Mouse (Mus musculus): ENCODE data around the gene Gm28048. TPM values are rescaled to one million over a fixed set of nuclear protein-coding genes. Genes with fewer than 3 reads are reported as not detected.

Gm28048 gene
- polyA plus RNA-seq, 1 experiment from 2014 or later, result 7.5 TPM

DNA sequence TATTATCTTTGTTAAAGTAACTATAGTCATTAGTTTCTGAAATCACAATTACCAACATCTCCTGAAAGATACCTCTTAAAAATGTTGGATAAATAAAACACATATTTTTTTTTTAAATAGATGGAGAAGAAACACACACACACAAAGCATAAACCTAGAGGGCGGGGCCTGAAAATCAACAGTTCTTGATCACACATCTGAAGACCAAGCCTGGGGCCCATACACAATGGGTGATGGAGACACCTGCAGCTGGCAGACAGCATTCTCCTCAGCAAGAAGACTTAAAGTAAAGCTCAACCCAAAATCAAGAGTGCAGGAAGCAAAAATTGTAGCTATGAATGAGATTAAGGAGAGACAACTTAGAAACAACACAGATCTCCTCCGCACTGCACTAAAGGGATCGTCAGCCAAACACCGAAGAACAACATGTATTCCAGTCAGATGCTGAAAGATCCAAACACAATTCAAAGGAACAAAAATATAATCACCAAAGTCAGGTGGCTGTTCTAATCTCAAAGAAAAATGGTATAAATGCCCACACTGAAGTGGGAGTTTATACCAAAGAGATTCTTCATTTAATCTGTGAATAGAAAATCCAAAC is 44.1 kb downstream of the Gm28048 start:
- Histone ChIP-seq H3K9me3 (no peaks in the 10 kb centered on the region), H3K4me2 (replicated peaks) (no peak overlapping the region), H3K36me3 (no peaks in the 10 kb centered on the region), H3K4me1 (no peaks in the 10 kb centered on the region), H3K9ac (no peak overlapping the region), H3K4me3 (no peak overlapping the region), H3K27ac (no peak overlapping the region), H3K27me3 (no peaks in the 10 kb centered on the region)
- no peak for ATAC-seq (ENCODE audit: insufficient number of reproducible peaks, insufficient read depth, low FRiP score, low TSS enrichment)
- WGBS, result 94% methylated on average over 4 of the region's 4 CpGs

DNA sequence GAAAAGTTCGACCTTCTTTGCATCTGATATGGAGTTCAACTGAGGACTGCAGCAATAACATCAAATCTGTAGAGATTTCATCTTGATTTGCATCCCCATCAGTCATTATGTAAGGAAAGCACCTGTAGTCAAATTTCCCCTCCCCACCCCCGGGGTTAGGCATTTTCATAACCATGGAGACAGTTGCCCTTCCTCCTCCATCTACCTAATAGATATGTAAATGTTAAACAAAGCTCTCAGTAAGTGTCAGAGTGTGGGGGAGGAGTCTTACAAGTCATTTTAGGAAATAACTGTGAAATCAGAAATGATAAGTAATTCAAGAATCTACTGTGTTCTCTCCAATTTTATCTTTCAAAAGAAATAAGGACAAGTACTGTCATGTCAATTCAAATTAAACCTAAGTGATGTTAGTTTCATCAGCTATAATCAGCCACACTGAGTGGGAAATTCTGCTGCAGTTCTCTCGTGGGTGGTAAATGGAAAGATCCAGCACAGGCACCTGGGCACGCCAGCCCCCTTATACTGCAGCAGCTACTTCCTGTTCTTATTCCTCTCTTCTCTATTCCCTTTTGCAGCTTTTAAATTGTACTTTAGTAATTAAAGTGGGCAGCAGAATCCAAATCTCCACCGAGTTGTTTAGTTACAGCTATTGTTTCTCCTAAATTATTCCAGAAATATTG is 45.3 kb downstream of the Gm28048 start:
- no peaks in the 10 kb centered on the region for H3K4me1 ChIP-seq
- WGBS, result 63% methylated on average over 5 of the region's 5 CpGs
- no peak overlapping the region for H3K27ac ChIP-seq
- ATAC-seq (ENCODE audit: insufficient number of reproducible peaks, insufficient read depth, low FRiP score, low TSS enrichment), result no peak
- no peaks in the 10 kb centered on the region for H3K9me3 ChIP-seq
- no peak overlapping the region for H3K4me3 ChIP-seq
- H3K27me3 ChIP-seq, result no peaks in the 10 kb centered on the region
- no peak overlapping the region for H3K9ac ChIP-seq
- no peaks in the 10 kb centered on the region for H3K36me3 ChIP-seq
- no peak overlapping the region for H3K4me2 ChIP-seq (replicated peaks)

DNA sequence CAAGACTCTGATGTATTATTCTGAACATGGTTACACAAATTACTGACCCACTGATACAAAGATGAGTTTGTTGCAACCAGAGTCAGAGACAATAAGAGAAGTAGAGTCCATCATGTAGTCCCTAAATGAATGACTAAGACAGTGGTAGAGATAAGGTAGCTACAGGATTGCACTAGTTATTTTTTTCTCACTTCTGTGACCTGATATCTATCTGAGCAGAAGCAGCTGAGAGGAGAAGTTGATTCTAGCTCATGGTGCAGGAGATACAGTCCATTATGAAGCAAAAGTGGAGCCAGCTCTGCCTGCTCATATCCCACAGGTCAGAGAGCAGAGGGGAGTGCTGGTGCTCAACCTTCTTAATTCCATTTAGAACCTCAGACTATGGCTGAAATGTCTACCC is 49.7 kb downstream of the Gm28048 start:
- no peak overlapping the region for H3K4me3 ChIP-seq
- no peaks in the 10 kb centered on the region for H3K36me3 ChIP-seq
- H3K9me3 ChIP-seq, result no peaks in the 10 kb centered on the region
- no peaks in the 10 kb centered on the region; the same call in 1 of the 2 replicates for H3K4me1 ChIP-seq
- H3K9ac ChIP-seq, result no peak overlapping the region
- no peak for ATAC-seq (ENCODE audit: insufficient number of reproducible peaks, insufficient read depth, low FRiP score, low TSS enrichment)
- no peak overlapping the region for H3K4me2 ChIP-seq (replicated peaks)
- no peaks in the 10 kb centered on the region for H3K27me3 ChIP-seq
- H3K27ac ChIP-seq, result no peak overlapping the region

DNA sequence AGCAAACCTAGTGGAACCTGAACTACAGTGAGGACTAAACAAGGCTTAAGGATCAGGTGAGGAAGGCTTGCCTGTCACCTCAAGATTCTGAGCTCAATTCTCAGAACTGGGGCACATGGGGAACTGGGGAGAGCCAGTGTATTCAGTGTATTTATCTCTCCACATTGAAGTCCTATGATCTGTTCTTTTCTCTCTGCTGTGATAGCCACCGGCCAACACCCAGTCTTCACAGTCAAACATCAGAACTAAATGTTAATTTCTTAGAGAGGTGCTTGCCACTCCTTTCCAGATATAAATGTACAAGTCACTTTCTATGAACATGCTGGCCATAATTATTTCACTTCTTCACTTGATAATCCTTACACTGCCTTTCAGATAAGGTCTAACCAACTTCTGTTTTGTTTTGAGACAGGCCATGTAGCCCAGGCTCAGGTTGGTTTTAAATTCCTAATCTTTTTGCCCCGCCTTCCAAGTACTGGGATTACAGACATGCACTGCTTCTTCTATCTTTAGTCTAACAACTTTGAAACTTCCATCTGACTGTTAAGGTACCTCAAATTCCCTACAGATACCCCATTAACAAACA is 50.5 kb downstream of the Gm28048 start:
- Histone ChIP-seq H3K4me1 (no peaks in the 10 kb centered on the region; the same call in 1 of the 2 replicates), H3K9ac (no peak overlapping the region), H3K36me3 (no peaks in the 10 kb centered on the region), H3K4me2 (replicated peaks) (no peak overlapping the region), H3K27ac (no peak overlapping the region), H3K27me3 (no peaks in the 10 kb centered on the region), H3K4me3 (no peak overlapping the region), H3K9me3 (no peaks in the 10 kb centered on the region)
- ATAC-seq (ENCODE audit: insufficient number of reproducible peaks, insufficient read depth, low FRiP score, low TSS enrichment), result no peak
- WGBS, result 85% methylated on average over 2 of the region's 2 CpGs

DNA sequence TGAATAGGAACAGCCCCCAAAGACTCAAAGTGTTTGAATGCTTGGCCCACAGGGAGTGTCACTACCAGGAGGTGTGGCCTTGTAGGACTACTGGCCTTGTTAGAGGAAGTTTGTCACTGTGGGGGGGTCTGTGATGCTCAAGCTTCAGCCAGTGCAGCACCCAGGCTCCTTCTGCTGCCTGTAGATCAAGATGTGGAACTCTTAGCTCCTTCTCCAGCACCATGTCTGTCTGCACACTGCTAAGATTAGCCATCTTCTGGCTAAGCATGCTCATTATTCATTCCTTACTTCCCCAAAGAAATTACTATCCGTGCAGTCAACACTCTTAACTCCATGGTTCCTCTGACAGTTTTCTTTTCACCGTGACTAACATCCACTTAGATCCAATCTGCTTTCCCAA is 51.8 kb downstream of the Gm28048 start:
- Histone ChIP-seq H3K9me3 (no peaks in the 10 kb centered on the region), H3K4me3 (no peak overlapping the region), H3K27ac (no peak overlapping the region), H3K4me2 (replicated peaks) (no peak overlapping the region), H3K4me1 (no peaks in the 10 kb centered on the region; the same call in 1 of the 2 replicates), H3K9ac (no peak overlapping the region), H3K27me3 (no peaks in the 10 kb centered on the region), H3K36me3 (no peaks in the 10 kb centered on the region)
- WGBS, result 71% methylated on average over 2 of the region's 2 CpGs
- no peak for ATAC-seq (ENCODE audit: insufficient number of reproducible peaks, insufficient read depth, low FRiP score, low TSS enrichment)

DNA sequence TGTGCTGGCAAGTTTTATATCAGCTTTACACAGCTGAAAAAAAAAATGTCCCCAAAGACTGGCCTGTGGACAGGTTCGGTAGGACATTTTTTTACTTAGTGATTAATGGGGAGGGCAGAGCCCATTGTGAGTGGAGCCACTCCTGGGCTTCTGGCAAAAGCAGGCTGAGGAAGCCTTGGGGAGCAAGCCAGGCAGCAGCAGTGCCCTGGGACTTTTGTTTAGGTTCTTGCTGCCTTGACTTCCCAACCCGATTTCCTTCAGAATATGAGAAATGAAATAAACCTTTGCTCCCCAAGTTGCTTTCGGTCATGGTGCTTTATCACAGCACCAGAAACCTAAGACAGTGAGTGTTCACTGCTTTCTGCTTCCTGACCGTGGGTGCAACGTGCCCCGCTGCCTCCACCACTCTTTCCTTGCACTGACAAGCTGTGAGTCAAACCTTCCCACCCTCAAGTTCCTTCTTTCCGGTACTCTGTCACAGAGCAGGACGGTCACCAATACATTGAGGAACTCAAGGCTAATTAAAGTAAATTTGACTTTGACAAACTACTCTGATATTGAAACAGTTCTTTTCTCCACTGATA is 53.2 kb downstream of the Gm28048 start:
- Histone ChIP-seq H3K4me3 (no peak overlapping the region), H3K36me3 (no peaks in the 10 kb centered on the region), H3K27ac (no peak overlapping the region), H3K27me3 (no peaks in the 10 kb centered on the region), H3K4me2 (replicated peaks) (no peak overlapping the region), H3K9me3 (no peaks in the 10 kb centered on the region), H3K4me1 (no peaks in the 10 kb centered on the region; the same call in 1 of the 2 replicates), H3K9ac (no peak overlapping the region)
- WGBS, result 82% methylated on average over 8 of the region's 8 CpGs
- no peak for ATAC-seq (ENCODE audit: insufficient number of reproducible peaks, insufficient read depth, low FRiP score, low TSS enrichment)

DNA sequence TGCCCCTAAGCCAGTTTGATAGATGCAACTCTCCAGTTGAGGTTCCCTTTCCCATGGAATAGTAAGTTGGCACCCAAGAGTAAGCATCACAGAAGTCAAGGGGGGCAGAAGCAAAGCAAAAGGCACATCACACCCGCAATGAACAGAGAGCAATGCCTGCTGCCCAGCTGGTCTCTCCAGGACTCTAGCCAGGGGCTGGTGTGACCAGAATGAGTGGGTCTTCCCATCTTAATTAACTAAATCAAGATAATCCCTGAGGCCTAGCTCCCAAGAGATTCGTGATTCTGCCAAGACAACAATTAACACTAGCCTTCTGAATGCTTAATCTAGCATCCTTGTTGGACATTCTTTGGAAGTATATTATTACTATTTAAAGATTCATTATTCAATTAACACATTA is 58.3 kb downstream of the Gm28048 start:
- H3K27ac ChIP-seq, result no peak overlapping the region
- H3K27me3 ChIP-seq, result no peaks in the 10 kb centered on the region
- H3K9ac ChIP-seq, result no peak overlapping the region
- WGBS, result 74% methylated on average over 2 of the region's 2 CpGs
- no peaks in the 10 kb centered on the region for H3K36me3 ChIP-seq
- H3K4me1 ChIP-seq, result no peaks in the 10 kb centered on the region
- no peak for ATAC-seq (ENCODE audit: insufficient number of reproducible peaks, insufficient read depth, low FRiP score, low TSS enrichment)
- H3K9me3 ChIP-seq, result no peaks in the 10 kb centered on the region
- H3K4me2 ChIP-seq (replicated peaks), result no peak overlapping the region
- no peak overlapping the region for H3K4me3 ChIP-seq

DNA sequence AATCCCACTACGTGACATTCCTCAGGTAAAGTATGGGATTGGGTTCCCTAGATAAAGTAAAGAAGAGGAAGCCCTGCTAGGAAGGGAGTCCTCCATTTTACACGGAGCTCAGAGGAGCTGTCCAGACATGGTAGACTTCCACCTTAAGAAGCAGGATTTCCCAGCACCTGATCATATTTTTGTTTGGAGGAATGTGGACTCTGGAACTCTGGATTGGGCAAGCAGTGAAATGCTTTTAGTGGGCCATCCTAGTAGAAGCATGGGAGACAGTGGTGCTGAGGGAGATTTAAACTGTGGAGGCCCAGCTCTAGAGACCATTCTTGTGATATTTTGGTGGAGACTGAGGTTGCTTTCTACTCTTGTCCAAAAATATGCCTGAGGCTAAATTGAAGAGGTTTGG is 59.3 kb downstream of the Gm28048 start:
- H3K4me1 ChIP-seq, result no peaks in the 10 kb centered on the region
- no peak overlapping the region for H3K27ac ChIP-seq
- WGBS, result 74% methylated on average over 2 of the region's 2 CpGs
- H3K9ac ChIP-seq, result no peak overlapping the region
- H3K36me3 ChIP-seq, result no peaks in the 10 kb centered on the region
- no peaks in the 10 kb centered on the region for H3K27me3 ChIP-seq
- H3K9me3 ChIP-seq, result no peaks in the 10 kb centered on the region
- no peak for ATAC-seq (ENCODE audit: insufficient number of reproducible peaks, insufficient read depth, low FRiP score, low TSS enrichment)
- no peak overlapping the region for H3K4me3 ChIP-seq
- H3K4me2 ChIP-seq (replicated peaks), result no peak overlapping the region

DNA sequence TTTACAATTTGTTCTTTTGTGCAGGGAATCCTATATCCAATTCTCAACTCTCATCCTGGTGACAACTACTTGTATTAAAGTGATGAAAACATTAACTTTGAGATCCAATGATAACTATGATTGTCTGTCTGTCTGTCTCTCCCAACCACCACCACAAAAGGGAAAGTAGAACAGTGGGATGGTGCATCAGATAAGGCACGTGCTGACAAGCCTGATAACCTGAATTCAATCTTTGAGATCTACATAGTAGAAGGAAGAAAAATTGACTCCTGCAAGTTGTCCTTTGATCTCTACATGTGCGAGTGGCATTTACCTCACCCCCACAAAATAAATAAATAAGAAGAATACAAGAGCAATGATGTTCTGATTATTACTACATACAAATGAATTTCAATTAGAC is 62.6 kb downstream of the Gm28048 start:
- H3K4me3 ChIP-seq, result no peak overlapping the region
- H3K36me3 ChIP-seq, result no peaks in the 10 kb centered on the region
- H3K9me3 ChIP-seq, result no peaks in the 10 kb centered on the region
- ATAC-seq (ENCODE audit: insufficient number of reproducible peaks, insufficient read depth, low FRiP score, low TSS enrichment), result no peak
- H3K27ac ChIP-seq, result no peak overlapping the region
- H3K27me3 ChIP-seq, result no peaks in the 10 kb centered on the region
- H3K4me1 ChIP-seq, result no peaks in the 10 kb centered on the region
- no peak overlapping the region for H3K9ac ChIP-seq
- 72% methylated on average over 2 of the region's 2 CpGs for WGBS
- H3K4me2 ChIP-seq (replicated peaks), result no peak overlapping the region

- no peak overlapping the region for H3K27ac ChIP-seq
- no peaks in the 10 kb centered on the region for H3K4me1 ChIP-seq
- no peaks in the 10 kb centered on the region for H3K36me3 ChIP-seq
- no peak for ATAC-seq (ENCODE audit: insufficient number of reproducible peaks, insufficient read depth, low FRiP score, low TSS enrichment)
- no peaks in the 10 kb centered on the region for H3K27me3 ChIP-seq
- no peak overlapping the region for H3K4me2 ChIP-seq (replicated peaks)
- no peak overlapping the region for H3K4me3 ChIP-seq
- H3K9ac ChIP-seq, result no peak overlapping the region
- 90% methylated on average over 7 of the region's 7 CpGs for WGBS
- H3K9me3 ChIP-seq, result no peaks in the 10 kb centered on the region
These were observed 64.1 kb downstream of the Gm28048 start for GRCm38 (mm10) chr11:22917786-22918185.

GRCm38 (mm10) chr11:22913744-22914143 is 68.1 kb downstream of the Gm28048 start:
- Histone ChIP-seq H3K9ac (no peak overlapping the region), H3K9me3 (no peaks in the 10 kb centered on the region), H3K27me3 (no peaks in the 10 kb centered on the region), H3K4me3 (no peak overlapping the region), H3K4me2 (replicated peaks) (no peak overlapping the region), H3K36me3 (no peaks in the 10 kb centered on the region), H3K4me1 (no peaks in the 10 kb centered on the region), H3K27ac (no peak overlapping the region)
- 81% methylated on average over 4 of the region's 4 CpGs for WGBS
- no peak for ATAC-seq (ENCODE audit: insufficient number of reproducible peaks, insufficient read depth, low FRiP score, low TSS enrichment)

- 95% methylated on average over 7 of the region's 7 CpGs for WGBS
- no peak overlapping the region for H3K4me2 ChIP-seq (replicated peaks)
- no peaks in the 10 kb centered on the region for H3K9me3 ChIP-seq
- no peak overlapping the region for H3K27ac ChIP-seq
- no peak overlapping the region for H3K9ac ChIP-seq
- H3K4me3 ChIP-seq, result no peak overlapping the region
- no peaks in the 10 kb centered on the region for H3K27me3 ChIP-seq
- no peaks in the 10 kb centered on the region for H3K4me1 ChIP-seq
- ATAC-seq (ENCODE audit: insufficient number of reproducible peaks, insufficient read depth, low FRiP score, low TSS enrichment), result no peak
- H3K36me3 ChIP-seq, result no peaks in the 10 kb centered on the region
These were observed 70.1 kb downstream of the Gm28048 start for GRCm38 (mm10) chr11:22911831-22912230.

All from embryonic facial prominence, embryonic 12.5 days (tissue).